Mouse (Mus musculus) lung, postnatal 36 days (tissue): ENCODE data around the gene Sds.
A peak's percentile ranks its signal among the peaks of the same experiment; 100 is the strongest.

Experiments used
- DNase-seq: peaks from one replicate; pipeline ENCODE4 v3.0.0; 2022; ENCODE audit warnings: mixed read lengths

Sds gene

DNA sequence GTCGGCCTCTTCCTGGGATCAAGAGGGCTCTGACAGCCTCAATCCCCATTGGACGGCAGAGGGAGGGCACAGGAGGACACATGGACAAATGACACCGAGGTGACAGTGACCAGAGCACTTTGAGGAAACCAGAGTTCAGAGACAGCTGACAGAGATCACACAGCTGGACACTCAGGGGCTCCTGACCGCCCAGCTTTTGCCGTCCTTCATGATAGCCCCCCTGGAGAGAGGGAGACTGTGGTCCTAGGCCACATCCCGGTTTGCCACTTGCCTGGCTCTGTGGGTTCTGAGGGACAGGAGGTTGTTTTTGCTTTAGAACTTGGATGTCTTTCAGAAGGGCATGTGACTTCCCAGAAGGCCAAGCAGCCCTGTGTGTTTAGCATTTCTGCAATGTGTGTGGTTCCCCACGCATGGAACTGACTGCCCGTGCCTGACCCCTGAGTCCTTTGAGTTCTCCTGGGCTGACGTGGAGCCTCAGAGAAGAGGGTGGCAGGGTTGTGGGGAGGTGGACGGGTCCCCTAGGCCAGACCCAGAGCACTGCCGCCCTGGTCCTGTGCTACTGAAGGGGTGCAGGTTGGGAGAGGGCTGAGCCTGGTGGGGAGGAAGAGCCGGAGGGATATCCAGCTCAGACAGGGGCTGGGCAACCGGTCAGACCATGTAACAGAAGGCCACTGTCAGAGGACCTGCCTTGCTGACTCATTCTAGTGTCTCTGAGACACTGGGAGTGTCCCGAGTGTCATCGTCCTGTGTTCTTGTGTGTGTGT is 40.1 kb downstream of the Sds start:
- DNase-seq: peak; percentile 62

DNA sequence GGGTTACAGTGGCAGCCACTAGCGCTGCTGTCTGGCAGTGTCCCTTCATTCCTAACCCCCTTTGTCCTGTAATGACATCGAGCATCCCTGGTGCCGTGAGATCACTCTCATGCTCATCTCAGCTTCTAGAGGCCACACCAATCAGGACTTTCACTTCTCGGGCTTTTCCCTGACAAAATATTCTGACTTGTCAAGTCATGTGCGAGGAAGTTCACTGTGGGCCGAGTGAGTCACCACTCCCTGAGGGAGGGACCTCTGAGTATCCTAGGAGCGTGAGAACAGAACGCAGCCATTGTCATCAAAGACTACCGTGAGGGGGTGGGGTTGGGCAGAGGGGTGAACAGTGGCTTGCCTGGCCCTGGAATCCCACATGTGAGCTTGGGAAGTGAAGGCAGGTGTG is 41.2 kb downstream of the Sds start:
- DNase-seq: peak; percentile 62

DNA sequence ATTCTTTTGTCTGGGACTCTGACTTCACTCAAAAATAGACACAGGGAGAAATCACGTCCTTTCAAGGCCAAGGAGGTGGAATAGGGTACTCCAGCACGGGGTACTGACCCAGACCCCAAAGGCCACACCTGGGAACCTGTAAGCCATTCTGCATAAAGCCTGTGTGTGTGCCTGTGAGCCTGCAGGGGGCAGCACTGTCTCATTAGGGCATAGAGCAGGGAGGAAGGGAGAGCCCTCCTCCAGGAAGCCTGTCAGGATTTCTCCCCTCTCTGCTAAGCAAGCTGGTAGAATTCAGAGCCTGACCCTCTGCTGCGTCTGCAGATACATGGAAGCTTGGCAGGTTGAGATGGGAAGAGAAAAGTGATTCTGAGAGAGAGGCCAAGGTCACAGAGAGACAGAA is 46.3 kb downstream of the Sds start:
- DNase-seq: peak; percentile 59

DNA sequence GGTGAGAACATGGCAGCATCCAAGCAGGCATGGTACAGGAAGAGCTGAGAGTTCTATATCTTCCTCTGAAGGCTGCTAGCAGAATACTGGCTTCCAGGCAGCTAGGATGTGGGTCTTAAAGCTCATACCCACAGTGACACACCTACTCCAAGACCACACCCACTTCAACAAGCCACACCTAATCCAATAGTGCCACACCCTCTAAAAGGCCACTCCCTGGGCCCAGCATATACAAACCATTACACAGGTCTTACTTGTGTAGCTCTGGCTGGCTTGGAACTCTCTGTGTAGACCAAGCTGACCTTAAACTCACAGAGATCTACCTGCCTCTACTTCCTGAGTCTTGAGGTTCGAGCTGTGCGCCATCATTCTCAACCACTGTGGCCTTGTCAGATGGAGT is 48.4 kb downstream of the Sds start:
- no peak for DNase-seq

DNA sequence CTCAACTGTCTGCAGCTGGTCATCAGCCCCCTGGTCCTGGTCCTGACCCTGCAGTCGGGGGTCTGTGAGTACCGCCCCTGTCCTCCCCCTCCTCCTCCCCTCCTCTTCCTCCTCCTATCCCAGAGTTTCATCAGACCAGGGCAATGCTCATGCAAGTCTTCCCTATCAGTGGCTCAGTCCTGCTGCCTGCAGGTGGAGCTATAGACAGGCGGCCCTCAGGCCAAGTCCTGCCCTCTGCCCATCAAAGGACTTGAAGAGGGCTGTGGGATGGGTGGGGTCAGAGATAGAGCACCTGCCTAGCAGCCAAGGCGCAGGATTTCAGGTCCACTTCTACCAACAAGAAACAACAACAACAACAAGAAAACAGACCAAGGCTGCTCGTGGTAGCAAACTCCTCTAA is 49.4 kb downstream of the Sds start:
- no peak for DNase-seq

DNA sequence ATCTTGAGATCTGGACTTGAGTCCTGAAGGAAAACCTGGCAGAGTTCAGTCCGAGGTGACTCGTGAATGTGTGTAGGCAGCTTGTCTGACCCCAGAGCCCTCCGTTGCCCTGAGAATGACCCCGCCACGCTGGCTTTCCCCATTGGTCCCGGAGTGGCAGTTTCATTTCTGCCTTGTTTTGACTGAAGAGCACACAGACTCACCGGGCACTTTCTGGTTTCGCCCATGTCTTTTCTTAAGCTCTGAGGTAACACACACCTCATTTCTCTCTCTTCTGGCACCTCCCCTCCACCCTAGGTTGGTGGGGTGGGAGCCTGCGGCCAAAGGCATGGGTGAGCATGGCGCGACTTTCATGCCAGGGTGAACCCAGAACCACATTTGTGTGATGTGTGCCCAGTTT is 50.0 kb downstream of the Sds start:
- no peak for DNase-seq

DNA sequence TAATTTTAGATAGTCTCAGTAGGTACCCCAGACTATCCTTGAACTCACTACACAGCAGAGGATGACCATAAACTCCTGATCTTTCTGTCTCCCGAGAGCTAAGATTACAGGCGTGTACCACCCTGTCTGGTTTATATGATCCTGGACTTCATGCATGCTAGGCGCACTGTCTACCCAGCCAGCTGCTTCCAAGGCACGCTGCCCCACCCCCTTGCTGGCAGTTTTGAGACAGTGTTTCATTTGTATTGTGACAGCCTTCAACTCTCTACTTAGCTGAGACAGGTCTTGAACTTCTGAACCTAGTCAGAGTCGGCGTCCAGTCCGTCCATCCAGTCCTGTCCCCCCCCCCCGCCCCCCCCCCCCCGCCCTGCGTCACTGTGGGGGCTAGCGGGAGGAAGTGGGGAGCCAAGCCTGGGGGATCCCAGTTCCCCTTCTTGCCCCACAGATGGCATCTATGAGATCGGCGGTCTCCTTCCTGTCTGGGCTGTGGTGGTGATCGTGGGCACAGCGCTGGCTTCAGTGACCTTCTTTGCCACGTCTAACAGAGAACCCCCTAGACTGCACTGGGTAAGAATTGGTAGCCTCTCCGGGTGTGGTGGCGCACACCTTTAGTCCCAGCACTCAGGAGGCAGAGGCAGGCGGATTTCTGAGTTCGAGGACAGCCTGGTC is 51.1 kb downstream of the Sds start:
- no peak for DNase-seq

DNA sequence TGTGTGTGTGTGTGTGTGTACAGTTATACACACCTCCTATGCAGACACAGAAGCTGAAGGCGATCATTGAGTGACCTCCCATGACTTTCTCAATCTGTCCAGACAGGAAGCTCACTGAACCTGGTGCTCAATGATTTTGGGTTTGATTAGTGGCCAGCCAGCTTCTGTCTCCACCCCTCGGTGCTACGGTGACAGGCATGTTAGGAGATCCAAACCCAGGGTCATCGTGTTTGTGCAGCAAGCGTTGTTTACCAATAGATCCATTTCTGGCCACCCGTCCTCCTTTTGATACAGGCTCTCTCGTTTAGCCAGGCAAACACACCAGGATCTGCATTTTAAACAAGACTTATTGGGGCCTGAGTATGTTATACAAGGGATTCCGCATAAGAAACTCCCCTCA is 55.3 kb downstream of the Sds start:
- DNase-seq: no peak
